Mouse (Mus musculus): Measurements from ENCODE around the gene Ralgapa1.

DNA sequence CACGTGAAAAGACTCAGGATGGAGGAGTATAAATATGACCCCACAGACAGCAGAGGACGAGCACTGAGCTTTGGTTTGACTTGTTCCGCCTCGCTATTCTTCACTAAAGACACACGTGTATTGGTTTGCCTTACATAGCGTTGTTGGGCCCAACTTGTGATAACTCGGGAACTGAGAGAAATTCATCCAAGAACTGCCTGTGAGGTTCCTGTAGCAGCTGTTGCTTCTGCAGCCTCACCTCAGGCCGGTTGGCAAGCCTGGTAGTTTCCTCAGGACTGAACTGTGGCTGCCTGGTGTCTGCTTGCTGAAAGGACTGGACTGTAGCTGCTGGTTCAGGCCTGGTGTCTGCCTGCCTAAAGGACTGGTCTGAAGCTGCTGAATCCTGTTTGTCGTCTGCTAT, 250.3 kb downstream of the Ralgapa1 start:
- no peak for TF ChIP-seq JUND (IDR thresholded peaks at IDR 0.05; ENCODE audit: low read depth, low read length)
- no peak for TF ChIP-seq TAL1 (IDR thresholded peaks at IDR 0.05; ENCODE audit: low read length)
- TF ChIP-seq BHLHE40 (IDR thresholded peaks at IDR 0.05; ENCODE audit: borderline replicate concordance, low read depth, low read length) = no peak
- no peak for TF ChIP-seq NELFE (IDR thresholded peaks at IDR 0.05; ENCODE audit: low read depth, low read length)
- TF ChIP-seq TCF12 (IDR thresholded peaks at IDR 0.05; ENCODE audit: low read depth, low read length) = no peak
- no peak for TF ChIP-seq RAD21 (IDR thresholded peaks at IDR 0.05; ENCODE audit: low read depth, low read length)
- no peak for TF ChIP-seq GABPA (IDR thresholded peaks at IDR 0.05; ENCODE audit: low read depth, low read length)
- TF ChIP-seq MAZ (IDR thresholded peaks at IDR 0.05; ENCODE audit: low read depth, low read length) = no peak
- TF ChIP-seq E2F4 (IDR thresholded peaks at IDR 0.05; ENCODE audit: borderline replicate concordance, low read depth, low read length) = no peak
- no peak for TF ChIP-seq TBP (IDR thresholded peaks at IDR 0.05; ENCODE audit: low read depth, low read length)
- no peak for TF ChIP-seq CTCF (IDR thresholded peaks at IDR 0.05 in 2 of 3, conservative IDR thresholded peaks at IDR 0.05 in 1 of 3; ENCODE audit: control insufficient read depth in 1 of 3, insufficient read depth in 1 of 3, low read depth in 2 of 3, low read length in 3 of 3, poor library complexity in 1 of 3, severe bottlenecking in 1 of 3)
- TF ChIP-seq GATA1 (IDR thresholded peaks at IDR 0.05; ENCODE audit: low read depth, low read length) = no peak
- TF ChIP-seq RCOR1 (IDR thresholded peaks at IDR 0.05; ENCODE audit: low read depth, low read length) = no peak
